In genomic region chr2:172042125-172042524, GRCm38 (mm10) we compare ENCODE assay signal across 9 mouse cellular contexts. TPM values are rescaled to one million over a fixed set of nuclear protein-coding genes. Genes with fewer than 3 reads are reported as not detected.
A peak's percentile ranks its signal among the peaks of the same experiment; 100 is the strongest.
DNase-seq lines count a peak whose midpoint lies in the region; ATAC-seq and TF ChIP-seq lines count a peak whose summit lies in the region.
"Had no signal": no experiment of that assay in that cellular context is flagged by ENCODE, and none has a peak within 500 bp of the region (broad histone marks: within the 10 kb centered on the region; RNA-seq: fewer than 3 reads in every experiment).

No protein-coding gene starts in this region.

- H3K27me3 ChIP-seq in embryonic facial prominence, embryonic 10.5 days (replicated peaks; ENCODE audit: low read depth, poor library complexity, severe bottlenecking), result peaks cover 68% of the 10 kb centered on the region
- peaks cover 37% of the 10 kb centered on the region for H3K27me3 ChIP-seq in heart, embryonic 11.5 days (ENCODE audit: control insufficient read depth, insufficient read depth, low read length)
- peaks cover 41% of the 10 kb centered on the region for H3K27me3 ChIP-seq in kidney, embryonic 14.5 days (ENCODE audit: control insufficient read depth, insufficient read depth, low read length)
- peaks cover 72% of the 10 kb centered on the region for H3K27me3 ChIP-seq in limb, embryonic 12.5 days
- peaks cover 6% of the 10 kb centered on the region; the same call in 1 of the 2 replicates for H3K27me3 ChIP-seq in midbrain, postnatal 0 days (ENCODE audit: insufficient read depth, low read length)

- WGBS in embryonic facial prominence, embryonic 10.5 days, result under 1% methylated on average over 34 of the region's 34 CpGs
- under 1% methylated on average over 34 of the region's 34 CpGs for WGBS in heart, embryonic 11.5 days (ENCODE audit: insufficient replicate concordance)
- 0% methylated on average over 34 of the region's 34 CpGs for WGBS in kidney, embryonic 14.5 days
- WGBS in limb, embryonic 12.5 days, result under 1% methylated on average over 34 of the region's 34 CpGs
- under 1% methylated on average over 34 of the region's 34 CpGs for WGBS in midbrain, postnatal 0 days

- H3K9ac ChIP-seq in heart, embryonic 11.5 days (ENCODE audit: low read depth, low read length), result no peak overlapping the region
- H3K9ac ChIP-seq in kidney, embryonic 14.5 days (ENCODE audit: low read depth, low read length), result no peak overlapping the region
- no peak overlapping the region for H3K9ac ChIP-seq in limb, embryonic 12.5 days (replicated peaks)
- peak overlapping the region; percentile 60 for H3K9ac ChIP-seq in midbrain, postnatal 0 days (replicated peaks; ENCODE audit: low read length, poor library complexity, severe bottlenecking)

- peak; percentile 46 for TF ChIP-seq CTCF in midbrain, postnatal 0 days (IDR thresholded peaks at IDR 0.05)

- peaks cover 34% of the 10 kb centered on the region for H3K4me1 ChIP-seq in embryonic facial prominence, embryonic 10.5 days
- peaks cover 10% of the 10 kb centered on the region; the same call in 1 of the 2 replicates for H3K4me1 ChIP-seq in heart, embryonic 11.5 days (ENCODE audit: control insufficient read depth, insufficient read depth, low read length)
- peaks cover 16% of the 10 kb centered on the region; the same call in 1 of the 2 replicates for H3K4me1 ChIP-seq in kidney, embryonic 14.5 days (ENCODE audit: control insufficient read depth, insufficient read depth, low read length)
- H3K4me1 ChIP-seq in limb, embryonic 12.5 days (replicated peaks), result peaks cover 28% of the 10 kb centered on the region
- H3K4me1 ChIP-seq in midbrain, postnatal 0 days (ENCODE audit: insufficient read depth, low read length), result 0 out of 2 replicates have a peak, but pooled peaks cover 3% of the 10 kb centered on the region

- H3K4me2 ChIP-seq in heart, embryonic 11.5 days, result peak overlapping the region; percentile 83
- peak overlapping the region; percentile 45 for H3K4me2 ChIP-seq in kidney, embryonic 14.5 days (replicated peaks; ENCODE audit: low read depth, low read length)
- peak overlapping the region; percentile 70 for H3K4me2 ChIP-seq in limb, embryonic 12.5 days
- peak overlapping the region; percentile 91 for H3K4me2 ChIP-seq in midbrain, postnatal 0 days (ENCODE audit: low read depth, low read length, poor library complexity, severe bottlenecking)

- no peaks in the 10 kb centered on the region for H3K9me3 ChIP-seq in embryonic facial prominence, embryonic 10.5 days
- no peaks in the 10 kb centered on the region for H3K9me3 ChIP-seq in heart, embryonic 11.5 days (replicated peaks; ENCODE audit: control insufficient read depth, low read length)
- H3K9me3 ChIP-seq in kidney, embryonic 14.5 days (ENCODE audit: control insufficient read depth, low read length), result no peaks in the 10 kb centered on the region
- H3K9me3 ChIP-seq in limb, embryonic 12.5 days, result no peaks in the 10 kb centered on the region
- H3K9me3 ChIP-seq in midbrain, postnatal 0 days (ENCODE audit: low read length), result no peaks in the 10 kb centered on the region

- ATAC-seq in heart, embryonic 11.5 days (replicated peaks; ENCODE audit: insufficient number of reproducible peaks, low FRiP score, low TSS enrichment), result no peak
- ATAC-seq in kidney, embryonic 14.5 days (ENCODE audit: low FRiP score, low TSS enrichment), result peak; percentile 90
- ATAC-seq in limb, embryonic 12.5 days (ENCODE audit: insufficient number of reproducible peaks, insufficient read depth, low FRiP score, low TSS enrichment, low read depth), result peak; percentile 88; the same call in 1 of the 2 replicates
- ATAC-seq in midbrain, postnatal 0 days (ENCODE audit: low FRiP score), result no peak

- peak overlapping the region; percentile 54 for H3K4me3 ChIP-seq in embryonic facial prominence, embryonic 10.5 days
- peak overlapping the region; percentile 39 for H3K4me3 ChIP-seq in heart, embryonic 11.5 days (ENCODE audit: low read depth, low read length)
- H3K4me3 ChIP-seq in kidney, embryonic 14.5 days (ENCODE audit: low read length), result peak overlapping the region; percentile 28
- H3K4me3 ChIP-seq in limb, embryonic 12.5 days (replicated peaks), result peak overlapping the region; percentile 39
- H3K4me3 ChIP-seq in midbrain, postnatal 0 days (ENCODE audit: low read depth, low read length), result peak overlapping the region; percentile 53

- no peak overlapping the region for H3K27ac ChIP-seq in embryonic facial prominence, embryonic 10.5 days (replicated peaks)
- H3K27ac ChIP-seq in heart, embryonic 11.5 days (ENCODE audit: low read depth, low read length), result no peak overlapping the region
- H3K27ac ChIP-seq in kidney, embryonic 14.5 days (ENCODE audit: low read depth, low read length), result no peak overlapping the region
- H3K27ac ChIP-seq in limb, embryonic 12.5 days, result no peak overlapping the region
- H3K27ac ChIP-seq in midbrain, postnatal 0 days (ENCODE audit: low read depth, low read length), result peak overlapping the region; percentile 63; the same call in 1 of the 2 replicates

- no peaks in the 10 kb centered on the region for H3K36me3 ChIP-seq in embryonic facial prominence, embryonic 10.5 days (replicated peaks)
- H3K36me3 ChIP-seq in heart, embryonic 11.5 days (ENCODE audit: control insufficient read depth, insufficient read depth, low read length), result no peaks in the 10 kb centered on the region
- no peaks in the 10 kb centered on the region for H3K36me3 ChIP-seq in kidney, embryonic 14.5 days (ENCODE audit: control insufficient read depth, insufficient read depth, low read length)
- H3K36me3 ChIP-seq in limb, embryonic 12.5 days, result no peaks in the 10 kb centered on the region
- H3K36me3 ChIP-seq in midbrain, postnatal 0 days (ENCODE audit: insufficient read depth, low read length), result no peaks in the 10 kb centered on the region

- DNase-seq in cerebellum, adult 11 months, result peak; percentile 3
- DNase-seq in cerebellum, adult 8-10 months, result no peak
- DNase-seq in embryonic facial prominence, embryonic 10.5 days (ENCODE audit: low spot score), result peak; percentile 94
- peak; percentile 72 for DNase-seq in midbrain, postnatal 0 days (ENCODE audit: low spot score)
- DNase-seq in urinary bladder, adult 18-20 months (ENCODE audit: low spot score in 2 of 2), result peak; percentile 11 to 31

RNA-seq across cellular contexts. Expression of gene Cbln4, which starts 1.1 kb away (rescaled TPM):
- polyA plus RNA-seq in embryonic facial prominence, embryonic 10.5 days (2016; fragmentation: Nextera tagmentation; extraction: Ambion mirVana), result 0.28 and 0.44 TPM in 2 replicates
- 0.17 and 0.54 TPM in 2 replicates for polyA plus RNA-seq in heart, embryonic 11.5 days (2014; fragmentation: Nextera tagmentation; extraction: Ambion mirVana)
- polyA plus RNA-seq in kidney, embryonic 14.5 days (2014; fragmentation: Nextera tagmentation; extraction: Ambion mirVana), result 2.9 and 4.2 TPM in 2 replicates
- polyA plus RNA-seq in limb, embryonic 12.5 days (2016; fragmentation: Nextera tagmentation; extraction: Ambion mirVana), result 5.9 and 6.7 TPM in 2 replicates
- 34.4 and 35.7 TPM in 2 replicates for total RNA-seq in midbrain, postnatal 0 days (2014; rRNA removed)
- polyA plus RNA-seq in midbrain, postnatal 0 days (2015; fragmentation: Nextera tagmentation; extraction: Ambion mirVana), result 46.7 and 48.3 TPM in 2 replicates
- total RNA-seq: hematopoietic stem cell, adult 5-6 weeks had no signal

Comparison
In these comparisons a context has a peak if more than half of its experiments do, and no peak if none do; other contexts are left out.
1. ATAC-seq: peak in kidney, embryonic 14.5 days (single experiment) and limb, embryonic 12.5 days (single experiment); none in heart, embryonic 11.5 days (single experiment) and midbrain, postnatal 0 days (single experiment).
2. Peak in every context shown above with its lines, with median percentiles within 50 percentile points of each other: H3K4me3 ChIP-seq and H3K4me2 ChIP-seq.